Mouse (Mus musculus): ENCODE results near the gene Tmem127. TPM values are rescaled to one million over a fixed set of nuclear protein-coding genes. Genes with fewer than 3 reads are reported as not detected.
"Not testable (repeated sequence)": the region's sequence is repeated elsewhere in the genome, so short reads cannot be mapped to it uniquely, and the experiment has no call there.

Tmem127 gene
- polyA plus RNA-seq, 1 experiment from 2014 or later: 26.5 TPM

GRCm38 (mm10) chr2:127274590-127274989, 26.9 kb downstream of the Tmem127 start:
- Histone ChIP-seq H3K36me3 (ENCODE audit: control insufficient read depth, insufficient read depth, low read length) (no peaks in the 10 kb centered on the region), H3K9ac (ENCODE audit: low read length) (no peak overlapping the region), H3K4me3 (ENCODE audit: low read length) (no peak overlapping the region), H3K27me3 (ENCODE audit: control insufficient read depth, insufficient read depth, low read depth, low read length) (no peaks in the 10 kb centered on the region), H3K9me3 (ENCODE audit: control insufficient read depth, low read length) (no peaks in the 10 kb centered on the region), H3K4me1 (replicated peaks; ENCODE audit: control insufficient read depth, insufficient read depth, low read length) (peaks cover 4% of the 10 kb centered on the region), H3K27ac (ENCODE audit: low read length) (no peak overlapping the region), H3K4me2 (ENCODE audit: low read depth, low read length) (no peak overlapping the region)
- WGBS: 82% methylated on average over 2 of the region's 2 CpGs
- no peak for ATAC-seq (ENCODE audit: low read depth)

DNA sequence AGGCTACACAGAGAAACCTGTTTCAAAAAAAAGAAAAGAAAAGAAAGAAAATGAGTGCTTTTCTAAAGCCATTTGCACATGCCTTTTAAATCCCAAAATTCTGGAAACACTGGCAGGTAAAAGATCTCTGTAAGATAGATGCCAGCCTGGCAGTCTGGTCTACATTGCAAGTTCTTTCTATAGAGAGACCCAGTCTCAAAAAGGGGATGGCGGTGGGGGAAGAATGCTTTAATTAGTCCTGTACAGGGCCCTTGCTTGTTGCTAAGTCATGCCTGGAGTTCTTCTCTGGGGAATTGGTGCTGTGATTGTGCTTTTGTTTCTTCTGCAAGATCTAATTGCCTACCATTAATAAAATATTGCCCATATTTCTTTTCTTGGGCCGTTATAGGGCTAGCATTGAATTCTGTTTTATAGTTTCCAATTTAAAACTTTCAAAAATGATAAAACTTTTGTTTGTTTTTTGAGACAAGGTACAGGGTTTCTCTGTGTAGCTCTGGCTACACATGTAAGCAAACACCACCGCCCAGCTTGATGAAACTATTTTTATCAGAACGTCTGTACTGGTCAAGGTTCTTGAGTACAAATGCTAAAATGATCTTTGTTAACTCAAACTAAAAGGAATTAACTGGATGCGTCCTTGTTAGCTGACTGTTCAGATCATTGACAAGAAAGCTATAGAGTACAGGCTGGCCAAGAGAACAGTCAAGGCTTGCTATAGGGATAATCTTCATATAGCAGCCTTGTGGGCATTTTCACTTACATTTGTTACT, 28.0 kb downstream of the Tmem127 start:
- no peaks in the 10 kb centered on the region for H3K9me3 ChIP-seq (ENCODE audit: control insufficient read depth, low read length)
- ATAC-seq (ENCODE audit: low read depth): no peak
- peaks cover 4% of the 10 kb centered on the region for H3K4me1 ChIP-seq (replicated peaks; ENCODE audit: control insufficient read depth, insufficient read depth, low read length)
- no peak overlapping the region for H3K27ac ChIP-seq (ENCODE audit: low read length)
- no peaks in the 10 kb centered on the region for H3K36me3 ChIP-seq (ENCODE audit: control insufficient read depth, insufficient read depth, low read length)
- no peak overlapping the region for H3K4me3 ChIP-seq (ENCODE audit: low read length)
- 76% methylated on average over 5 of the region's 5 CpGs for WGBS
- no peaks in the 10 kb centered on the region for H3K27me3 ChIP-seq (ENCODE audit: control insufficient read depth, insufficient read depth, low read depth, low read length)
- no peak overlapping the region for H3K9ac ChIP-seq (ENCODE audit: low read length)
- H3K4me2 ChIP-seq (ENCODE audit: low read depth, low read length): no peak overlapping the region

DNA sequence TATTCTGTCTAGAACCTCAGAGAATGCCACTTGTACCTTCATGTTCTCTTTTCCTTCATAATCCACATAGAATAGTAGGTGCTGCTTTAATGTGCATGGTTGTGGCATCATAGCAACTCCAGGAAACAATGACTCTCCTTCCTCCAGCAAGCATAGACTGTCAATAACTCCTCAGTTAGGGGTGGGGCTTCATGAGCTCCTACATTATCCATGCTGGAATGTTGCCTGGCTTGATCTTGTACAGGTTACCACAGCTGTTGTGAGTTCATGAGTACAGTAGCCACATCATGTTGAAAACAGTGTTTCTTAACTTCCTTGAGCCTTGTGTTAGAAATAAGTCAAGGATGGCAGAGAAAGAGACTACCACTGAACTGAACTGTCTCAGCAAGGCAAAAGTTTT, 30.5 kb downstream of the Tmem127 start:
- Histone ChIP-seq H3K9ac (ENCODE audit: low read length) (no peak overlapping the region), H3K27me3 (ENCODE audit: control insufficient read depth, insufficient read depth, low read depth, low read length) (no peaks in the 10 kb centered on the region), H3K4me1 (replicated peaks; ENCODE audit: control insufficient read depth, insufficient read depth, low read length) (no peaks in the 10 kb centered on the region; the same call in 1 of the 2 replicates), H3K36me3 (ENCODE audit: control insufficient read depth, insufficient read depth, low read length) (no peaks in the 10 kb centered on the region), H3K4me3 (ENCODE audit: low read length) (no peak overlapping the region), H3K4me2 (ENCODE audit: low read depth, low read length) (no peak overlapping the region), H3K9me3 (ENCODE audit: control insufficient read depth, low read length) (no peaks in the 10 kb centered on the region), H3K27ac (ENCODE audit: low read length) (no peak overlapping the region)
- no peak for ATAC-seq (ENCODE audit: low read depth)

- Histone ChIP-seq H3K27ac (ENCODE audit: low read length) (no peak overlapping the region), H3K9ac (ENCODE audit: low read length) (no peak overlapping the region), H3K27me3 (ENCODE audit: control insufficient read depth, insufficient read depth, low read depth, low read length) (no peaks in the 10 kb centered on the region), H3K36me3 (ENCODE audit: control insufficient read depth, insufficient read depth, low read length) (peaks cover 21% of the 10 kb centered on the region), H3K9me3 (ENCODE audit: control insufficient read depth, low read length) (no peaks in the 10 kb centered on the region), H3K4me1 (replicated peaks; ENCODE audit: control insufficient read depth, insufficient read depth, low read length) (no peaks in the 10 kb centered on the region), H3K4me2 (ENCODE audit: low read depth, low read length) (no peak overlapping the region), H3K4me3 (ENCODE audit: low read length) (no peak overlapping the region)
- 0 out of 2 replicates have a peak, but pooled peaks have one; percentile 36 for ATAC-seq (ENCODE audit: low read depth)
- WGBS: 57% methylated on average over 4 of the region's 4 CpGs
Observed at GRCm38 (mm10) chr2:127292250-127292649, 44.5 kb downstream of the Tmem127 start.

DNA sequence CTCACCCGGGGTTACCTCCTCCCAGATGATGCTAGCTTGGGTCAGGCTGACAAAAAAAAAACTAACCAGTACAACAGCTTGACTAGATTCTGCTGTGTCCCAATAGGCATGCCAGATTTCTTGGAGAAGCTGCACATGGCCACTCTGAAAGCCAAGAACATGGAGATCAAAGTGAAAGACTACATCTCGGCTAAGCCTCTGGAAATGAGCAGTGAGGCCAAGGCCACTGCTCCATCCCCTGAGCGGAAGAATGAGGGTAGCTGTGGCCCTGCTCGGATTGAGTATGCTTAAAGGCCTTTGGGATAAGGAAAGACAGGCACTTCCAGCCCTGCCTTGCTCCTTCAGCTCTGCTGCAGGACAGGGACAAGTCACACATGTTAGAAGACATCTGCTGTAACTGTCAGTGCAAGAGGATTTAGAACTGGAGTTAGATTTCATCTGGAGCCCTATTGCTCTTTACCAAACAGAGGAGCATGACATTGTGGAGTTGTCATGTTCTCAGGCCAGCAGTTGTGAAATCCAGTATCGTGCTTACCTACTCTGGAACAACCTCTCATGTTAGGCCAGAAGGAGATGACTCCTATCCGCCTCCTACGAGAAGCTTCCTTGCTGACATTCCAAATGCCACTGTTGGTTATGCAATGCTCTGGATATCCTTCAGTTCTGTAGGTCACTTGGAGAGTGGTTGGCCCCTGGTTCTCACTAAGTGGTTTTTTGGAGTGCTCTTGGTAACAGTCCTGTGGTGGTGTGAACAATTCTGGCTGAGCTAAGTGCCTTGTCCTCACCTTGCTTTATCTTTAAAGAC, 49.5 kb downstream of the Tmem127 start:
- WGBS: 93% methylated on average over 7 of the region's 7 CpGs
- no peak for ATAC-seq (ENCODE audit: low read depth)
- Histone ChIP-seq H3K4me3 (ENCODE audit: low read length) (no peak overlapping the region), H3K36me3 (ENCODE audit: control insufficient read depth, insufficient read depth, low read length) (peaks cover 37% of the 10 kb centered on the region), H3K27ac (ENCODE audit: low read length) (no peak overlapping the region), H3K4me2 (ENCODE audit: low read depth, low read length) (no peak overlapping the region), H3K27me3 (ENCODE audit: control insufficient read depth, insufficient read depth, low read depth, low read length) (no peaks in the 10 kb centered on the region), H3K4me1 (replicated peaks; ENCODE audit: control insufficient read depth, insufficient read depth, low read length) (no peaks in the 10 kb centered on the region), H3K9me3 (ENCODE audit: control insufficient read depth, low read length) (no peaks in the 10 kb centered on the region), H3K9ac (ENCODE audit: low read length) (no peak overlapping the region)

GRCm38 (mm10) chr2:127298056-127298455, 50.3 kb downstream of the Tmem127 start:
- Histone ChIP-seq H3K9ac (ENCODE audit: low read length) (no peak overlapping the region), H3K27ac (ENCODE audit: low read length) (no peak overlapping the region), H3K4me1 (replicated peaks; ENCODE audit: control insufficient read depth, insufficient read depth, low read length) (no peaks in the 10 kb centered on the region), H3K4me3 (ENCODE audit: low read length) (no peak overlapping the region), H3K36me3 (ENCODE audit: control insufficient read depth, insufficient read depth, low read length) (peaks cover 37% of the 10 kb centered on the region), H3K9me3 (ENCODE audit: control insufficient read depth, low read length) (no peaks in the 10 kb centered on the region), H3K4me2 (ENCODE audit: low read depth, low read length) (no peak overlapping the region), H3K27me3 (ENCODE audit: control insufficient read depth, insufficient read depth, low read depth, low read length) (no peaks in the 10 kb centered on the region)
- ATAC-seq (ENCODE audit: low read depth): no peak
- 89% methylated on average over 1 of the region's 1 CpGs for WGBS

DNA sequence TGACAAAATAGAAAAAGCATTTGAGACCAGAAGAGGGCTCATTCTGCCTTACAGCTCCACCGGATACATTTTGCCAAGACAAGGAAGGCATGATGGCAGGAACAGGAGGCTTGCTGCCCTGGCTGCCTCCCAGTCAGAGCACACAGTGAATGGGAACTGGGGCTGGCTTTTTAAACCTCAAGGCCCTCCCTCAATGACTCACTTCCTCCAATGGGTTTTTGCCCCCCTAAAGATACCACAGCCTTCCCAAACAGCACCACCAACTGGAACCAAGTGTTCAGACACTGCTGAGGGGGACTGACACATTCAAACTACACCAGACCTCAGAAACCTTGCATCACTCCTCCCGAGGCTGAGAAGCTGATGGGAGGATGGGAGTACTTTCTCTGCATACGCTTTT, 53.0 kb downstream of the Tmem127 start:
- WGBS: 65% methylated on average over 3 of the region's 3 CpGs
- Histone ChIP-seq H3K4me3 (ENCODE audit: low read length) (no peak overlapping the region), H3K36me3 (ENCODE audit: control insufficient read depth, insufficient read depth, low read length) (peaks cover 33% of the 10 kb centered on the region), H3K27me3 (ENCODE audit: control insufficient read depth, insufficient read depth, low read depth, low read length) (no peaks in the 10 kb centered on the region), H3K4me2 (ENCODE audit: low read depth, low read length) (no peak overlapping the region), H3K9ac (ENCODE audit: low read length) (no peak overlapping the region), H3K27ac (ENCODE audit: low read length) (no peak overlapping the region), H3K9me3 (ENCODE audit: control insufficient read depth, low read length) (no peaks in the 10 kb centered on the region), H3K4me1 (replicated peaks; ENCODE audit: control insufficient read depth, insufficient read depth, low read length) (no peaks in the 10 kb centered on the region)
- ATAC-seq (ENCODE audit: low read depth): no peak

DNA sequence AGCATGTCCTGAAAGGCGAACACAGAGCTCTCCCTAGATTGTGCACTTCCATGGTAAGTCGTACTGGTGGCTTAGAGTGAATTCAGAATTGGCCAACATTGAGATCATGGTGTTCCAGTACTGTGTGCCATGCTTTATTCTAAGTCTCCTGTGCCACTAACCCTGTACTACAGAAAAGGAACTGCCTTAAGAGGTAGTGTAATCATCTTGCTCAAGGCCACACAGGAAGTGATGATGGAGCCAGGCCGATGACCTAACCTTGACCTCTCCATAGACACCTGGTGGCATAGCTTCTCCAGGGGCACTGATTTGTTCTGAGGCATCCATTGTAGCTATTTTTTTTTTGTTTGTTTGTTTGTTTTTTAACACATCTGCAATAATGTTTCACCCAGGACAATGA, 54.2 kb downstream of the Tmem127 start:
- Histone ChIP-seq H3K36me3 (ENCODE audit: control insufficient read depth, insufficient read depth, low read length) (peaks cover 23% of the 10 kb centered on the region), H3K4me1 (replicated peaks; ENCODE audit: control insufficient read depth, insufficient read depth, low read length) (no peaks in the 10 kb centered on the region), H3K27me3 (ENCODE audit: control insufficient read depth, insufficient read depth, low read depth, low read length) (no peaks in the 10 kb centered on the region), H3K4me3 (ENCODE audit: low read length) (no peak overlapping the region), H3K4me2 (ENCODE audit: low read depth, low read length) (no peak overlapping the region), H3K27ac (ENCODE audit: low read length) (no peak overlapping the region), H3K9ac (ENCODE audit: low read length) (no peak overlapping the region), H3K9me3 (ENCODE audit: control insufficient read depth, low read length) (no peaks in the 10 kb centered on the region)
- no peak for ATAC-seq (ENCODE audit: low read depth)
- 81% methylated on average over 3 of the region's 3 CpGs for WGBS

DNA sequence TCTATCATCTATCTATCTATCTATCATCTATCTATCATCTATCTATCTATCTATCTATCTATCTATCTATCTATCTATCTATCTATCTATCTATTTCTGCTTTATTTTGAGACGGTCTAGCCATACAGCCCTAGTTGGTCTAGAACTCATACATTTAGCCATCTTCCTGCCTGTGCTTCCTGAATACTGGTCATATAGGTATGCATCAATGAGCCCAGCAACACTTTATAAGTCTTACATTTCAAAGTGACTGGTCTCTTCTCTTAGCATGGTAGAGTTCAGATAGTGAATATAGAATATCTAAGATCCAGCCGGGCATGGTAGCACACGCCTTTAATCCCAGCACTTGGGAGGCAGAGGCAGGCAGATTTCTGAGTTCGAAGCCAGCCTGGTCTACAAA, 56.5 kb downstream of the Tmem127 start:
- 85% methylated on average over 4 of the region's 4 CpGs for WGBS
- not testable (repeated sequence) for H3K4me3 ChIP-seq (ENCODE audit: low read length); ATAC-seq (ENCODE audit: low read depth)

More for the DNA sequence above, 56.5 kb downstream of the Tmem127 start:
- not testable (repeated sequence) for H3K4me1 ChIP-seq (replicated peaks; ENCODE audit: control insufficient read depth, insufficient read depth, low read length); H3K36me3 ChIP-seq (ENCODE audit: control insufficient read depth, insufficient read depth, low read length); H3K27ac ChIP-seq (ENCODE audit: low read length); H3K4me2 ChIP-seq (ENCODE audit: low read depth, low read length); H3K27me3 ChIP-seq (ENCODE audit: control insufficient read depth, insufficient read depth, low read depth, low read length); H3K9ac ChIP-seq (ENCODE audit: low read length); H3K9me3 ChIP-seq (ENCODE audit: control insufficient read depth, low read length)
